Mouse (Mus musculus) cerebellum, adult 11 months (tissue): ENCODE results near the gene Tomm20.
A peak's percentile ranks its signal among the peaks of the same experiment; 100 is the strongest.
"Not testable (repeated sequence)": the region's sequence is repeated elsewhere in the genome, so short reads cannot be mapped to it uniquely, and the experiment has no call there.

ENCODE experiments used
- DNase-seq: peaks from one replicate; pipeline ENCODE4 v3.0.0; 2022

Tomm20 gene

DNA sequence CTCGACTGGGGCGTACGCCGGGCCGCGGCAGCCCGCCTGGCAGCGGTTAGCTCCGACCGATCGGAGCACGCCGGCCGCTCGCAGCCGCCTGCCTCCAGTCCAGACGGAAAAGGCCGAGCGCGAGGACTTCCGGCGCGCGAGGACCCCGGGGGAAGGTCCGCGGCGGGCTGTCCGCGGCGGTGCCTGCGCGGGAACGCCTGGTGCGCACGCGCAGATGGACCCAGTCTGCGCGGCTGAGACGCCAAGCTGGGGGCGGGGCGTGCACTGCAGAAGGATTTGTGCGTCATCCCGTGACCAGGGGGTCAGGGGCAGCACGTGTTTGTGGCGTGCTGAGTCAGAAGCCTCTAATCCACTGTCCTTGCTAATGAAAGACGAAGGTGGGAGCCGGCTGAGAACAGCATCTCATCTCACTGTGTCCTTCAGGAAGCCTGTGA is at the start of gene Tomm20:
Gene Tomm20 (minus strand): TSS at position 115 of the 434 bp plus-strand sequence.
- peak; percentile 96 for DNase-seq

DNA sequence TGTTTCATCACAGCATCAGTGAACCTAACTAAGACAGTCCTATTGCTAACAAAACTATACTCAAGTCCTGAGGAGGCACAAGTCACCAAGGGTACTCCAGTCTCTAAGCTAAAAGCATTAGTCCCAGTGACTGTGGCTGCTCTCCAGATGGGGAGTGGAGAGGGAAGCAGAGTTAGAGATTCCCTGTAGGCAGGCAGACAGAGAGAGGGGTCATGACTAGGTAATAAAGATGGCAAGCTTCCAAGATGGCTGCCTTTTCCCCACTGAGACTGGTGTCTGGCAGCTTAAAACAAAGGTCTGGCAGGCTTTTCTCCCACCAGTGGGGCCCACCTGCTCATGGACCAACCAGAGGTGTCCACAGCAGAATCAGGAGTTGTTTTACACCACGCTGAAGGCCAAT is 48.9 kb upstream of the Tomm20 start:
- no peak for DNase-seq

DNA sequence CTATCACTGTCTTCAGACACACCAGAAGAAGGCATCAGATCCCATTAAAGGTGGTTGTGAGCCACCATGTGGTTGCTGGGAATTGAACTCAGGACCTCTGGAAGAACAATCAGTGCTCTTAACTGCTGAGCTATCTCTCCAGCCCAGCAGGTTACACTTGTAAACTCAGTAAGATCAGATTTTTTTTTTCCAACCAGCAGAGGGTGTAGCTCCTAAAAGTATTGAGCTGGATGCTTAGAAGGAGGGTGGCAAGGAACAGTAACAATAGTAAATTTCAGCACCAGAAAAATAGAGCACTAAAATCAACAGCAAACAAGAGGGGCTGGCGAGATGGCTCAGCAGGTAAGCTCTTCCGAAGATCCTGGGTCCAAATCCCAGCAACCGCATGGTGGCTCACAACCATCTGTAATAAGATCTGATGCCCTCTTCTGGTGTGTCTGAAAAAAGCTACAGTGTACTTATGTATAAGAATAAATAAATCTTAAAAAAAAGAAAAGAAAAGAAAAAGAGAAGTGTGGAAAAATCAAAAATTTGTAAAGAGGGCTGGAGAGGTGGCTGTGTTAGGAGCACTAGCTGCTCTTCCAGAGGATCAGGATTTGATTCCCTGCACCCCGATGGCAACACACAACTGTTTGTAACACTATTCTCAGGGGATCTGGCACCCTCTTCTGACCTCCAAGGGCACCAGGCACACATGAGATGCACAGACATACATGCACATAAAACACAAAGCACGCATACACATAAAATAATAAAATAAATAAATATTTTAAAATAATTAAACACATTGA is 43.9 kb upstream of the Tomm20 start:
- no peak for DNase-seq

DNA sequence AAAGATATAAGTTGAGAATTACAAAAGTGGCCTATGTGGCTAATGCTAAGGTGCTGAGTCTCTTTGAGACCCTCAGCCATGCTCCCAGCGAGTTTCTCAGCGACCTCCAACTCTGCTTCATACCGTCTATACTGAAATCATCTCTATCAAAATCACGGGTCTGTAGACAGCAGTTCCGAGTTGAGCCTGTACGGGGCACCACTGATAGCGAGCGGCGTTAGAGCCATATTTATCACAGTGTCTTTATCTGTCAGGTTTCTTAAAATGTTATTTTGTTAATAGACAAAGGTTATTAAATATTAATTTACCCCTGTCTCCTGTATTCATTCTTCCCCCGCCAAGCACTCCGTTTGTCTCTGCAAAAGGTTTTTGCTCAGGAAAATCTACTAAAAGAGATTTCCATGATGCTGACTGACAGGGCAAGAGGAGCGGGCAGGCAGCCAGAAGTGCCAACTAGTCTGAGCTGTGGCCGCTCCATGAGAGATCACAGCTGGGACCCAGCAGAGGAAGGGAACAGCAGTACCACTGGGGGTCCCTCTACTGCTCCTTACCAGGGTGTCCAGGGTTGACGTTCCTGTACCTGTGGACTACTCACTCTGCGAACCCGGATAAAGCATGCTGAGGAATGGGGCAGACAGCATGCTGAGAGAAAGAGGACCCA is 42.8 kb upstream of the Tomm20 start:
- no peak for DNase-seq

DNA sequence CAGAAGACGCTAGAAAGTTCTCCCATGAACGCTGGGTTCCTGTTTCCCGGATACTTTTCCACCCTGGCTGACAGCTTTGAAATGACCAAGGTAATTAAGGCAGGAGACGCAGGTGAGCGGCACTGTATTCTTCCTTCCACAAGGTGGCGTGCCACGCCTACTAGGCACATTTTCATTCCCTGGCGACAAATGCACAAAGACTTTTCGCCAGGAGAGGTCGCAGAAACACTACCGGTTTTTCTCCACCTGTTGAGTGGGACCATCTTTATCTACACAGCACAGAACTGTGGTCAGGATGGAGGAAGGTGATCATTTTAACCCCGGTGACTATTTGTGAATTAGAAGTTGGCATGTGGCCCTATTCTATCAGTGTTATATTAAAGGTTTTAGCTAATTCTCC is 40.9 kb upstream of the Tomm20 start:
- DNase-seq = peak; percentile 80

DNA sequence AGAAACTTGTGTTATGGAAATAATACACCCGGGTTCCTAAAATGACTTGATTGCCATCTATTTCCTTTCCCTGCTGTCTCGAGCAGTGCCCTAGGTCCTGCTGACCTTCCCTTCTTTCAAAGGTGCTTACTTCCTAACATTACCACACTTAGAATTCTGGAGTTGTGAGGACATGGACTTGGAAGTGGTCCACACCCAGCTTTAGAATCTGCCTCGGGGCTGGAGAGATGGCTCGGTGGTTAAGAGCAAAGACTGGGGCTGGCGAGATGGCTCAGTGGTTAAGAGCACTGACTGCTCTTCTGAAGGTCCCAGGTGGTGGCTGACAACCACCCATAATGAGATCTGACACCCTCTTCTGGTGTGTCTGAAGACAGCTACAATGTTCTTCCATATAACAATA is 34.4 kb upstream of the Tomm20 start:
- no peak for DNase-seq

DNA sequence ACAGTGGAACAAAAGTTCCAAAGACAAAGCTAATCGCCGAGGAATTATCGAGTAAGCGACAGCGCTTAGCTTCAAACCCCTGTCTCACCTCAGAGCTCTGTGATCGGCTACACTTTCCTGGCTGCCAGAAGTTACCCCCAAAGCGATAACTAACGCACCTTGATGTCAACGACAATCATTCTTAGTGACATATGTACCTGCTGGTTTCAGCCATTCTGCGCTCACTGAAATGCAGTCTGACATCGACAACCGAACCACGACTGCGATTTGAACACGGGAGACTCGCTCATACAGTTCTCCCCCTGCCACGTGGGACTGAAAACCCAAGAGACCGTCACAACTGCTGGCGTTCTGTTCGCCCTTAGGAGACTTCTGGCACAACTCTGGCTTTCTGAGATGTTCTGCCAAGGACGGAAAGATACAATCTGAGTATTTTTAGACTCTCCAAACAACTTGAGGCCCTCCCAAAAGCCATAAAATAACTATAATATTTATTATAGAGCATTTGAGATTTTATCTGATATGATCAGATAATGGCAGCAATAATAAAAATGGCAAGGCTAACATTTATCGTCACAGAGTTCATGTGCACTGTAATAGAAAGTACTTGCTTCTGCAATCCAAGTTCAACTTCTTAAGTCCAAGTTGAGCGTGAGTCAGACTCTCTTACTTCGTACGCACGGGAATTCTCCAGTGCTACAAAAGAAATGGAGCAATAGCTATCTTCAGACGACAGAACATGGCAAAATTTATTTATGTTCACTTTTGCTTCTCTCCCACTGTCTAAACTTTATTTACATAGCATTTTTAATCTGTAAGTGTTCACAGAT is 33.7 kb upstream of the Tomm20 start:
- no peak for DNase-seq

DNA sequence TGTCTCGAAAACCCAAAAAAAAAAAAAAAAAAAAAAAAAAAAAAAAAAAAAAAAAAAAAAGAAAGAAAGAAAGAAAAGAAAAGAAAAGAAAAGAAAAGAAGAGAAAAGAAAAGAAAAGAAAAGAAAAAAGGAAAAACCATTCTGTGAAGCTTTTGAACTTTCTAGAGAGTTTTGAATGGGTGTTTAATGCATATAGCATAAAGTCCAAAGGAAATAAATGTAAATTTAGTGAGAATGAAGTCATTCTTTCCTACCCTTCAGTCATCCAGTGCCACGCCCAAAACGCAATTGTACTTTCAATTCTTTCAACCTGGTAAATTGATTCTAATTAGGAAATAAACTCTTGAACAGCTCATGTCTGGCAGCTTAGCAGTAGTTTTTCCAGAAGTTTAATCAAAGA is 32.9 kb upstream of the Tomm20 start:
- not testable (repeated sequence) for DNase-seq

DNA sequence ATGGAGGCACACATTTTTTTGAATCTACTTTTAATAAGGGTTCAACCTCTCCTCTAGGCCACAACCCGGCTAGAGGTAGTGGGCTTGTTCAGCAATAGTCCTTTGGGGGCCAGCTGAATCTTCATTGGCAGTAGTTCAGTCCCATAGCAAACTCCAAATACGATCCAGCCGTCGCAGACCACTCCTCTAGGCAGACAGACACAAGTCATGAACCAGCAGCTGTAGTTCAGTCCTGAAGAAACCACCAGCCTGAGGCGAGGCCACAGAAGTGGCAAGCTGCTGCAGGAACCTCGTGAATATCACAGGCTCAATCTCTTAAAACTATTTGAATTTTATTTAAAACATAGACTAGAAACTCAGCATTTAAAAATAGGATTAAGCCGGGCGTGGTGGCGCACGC is 32.4 kb upstream of the Tomm20 start:
- DNase-seq = no peak

DNA sequence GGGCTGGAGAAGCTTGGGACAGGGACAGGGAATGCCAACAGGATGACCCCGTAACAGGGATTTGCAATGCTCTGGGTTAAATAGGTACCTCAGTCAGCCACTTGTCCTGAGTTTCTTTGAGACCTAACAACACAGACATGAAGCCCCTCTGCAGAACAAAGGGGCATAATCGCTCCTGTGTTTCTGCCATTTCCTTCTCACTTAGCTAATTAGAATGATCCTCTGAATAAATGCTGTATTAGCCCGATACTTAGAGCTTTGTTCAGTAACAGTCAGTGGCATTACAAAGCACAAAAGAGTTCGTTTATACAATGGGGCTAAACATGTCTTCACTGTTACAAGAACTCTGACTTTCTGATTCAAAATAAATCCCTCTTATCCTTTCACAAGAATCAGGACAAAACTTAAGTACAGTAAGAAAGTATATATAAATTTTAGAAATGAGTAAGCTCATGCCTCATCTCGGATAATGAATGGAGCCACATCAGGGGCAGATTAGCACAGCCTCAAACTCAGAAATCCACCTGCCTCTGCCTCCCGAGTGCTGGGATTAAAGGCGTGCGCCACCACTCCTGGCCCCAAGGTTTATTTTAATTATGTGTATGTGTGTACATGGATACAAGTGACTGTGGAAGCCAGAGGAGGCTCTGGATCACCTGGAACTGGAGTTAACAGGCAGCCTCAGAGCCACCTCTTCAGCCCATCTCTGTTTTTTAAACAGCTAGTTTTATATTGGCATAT is 31.1 kb upstream of the Tomm20 start:
- no peak for DNase-seq

DNA sequence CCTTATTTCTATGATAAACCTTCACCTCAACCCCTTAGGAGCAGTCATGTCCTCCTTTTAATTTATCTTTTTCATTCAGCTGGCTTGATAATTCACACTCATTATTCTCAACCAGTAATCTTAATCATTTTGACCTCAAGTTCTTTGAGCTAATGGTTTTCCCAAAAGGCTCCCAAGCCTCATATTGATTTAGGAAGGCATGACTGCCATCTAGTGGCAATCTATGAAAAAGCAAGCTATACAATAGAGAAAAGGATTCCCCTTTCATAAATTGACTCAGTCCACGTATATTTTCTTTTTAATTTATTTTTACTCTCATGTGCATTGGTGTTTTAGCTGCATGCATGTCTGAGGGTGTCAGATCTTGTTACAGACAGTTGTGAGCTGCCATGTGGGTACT is 30.1 kb upstream of the Tomm20 start:
- no peak for DNase-seq

DNA sequence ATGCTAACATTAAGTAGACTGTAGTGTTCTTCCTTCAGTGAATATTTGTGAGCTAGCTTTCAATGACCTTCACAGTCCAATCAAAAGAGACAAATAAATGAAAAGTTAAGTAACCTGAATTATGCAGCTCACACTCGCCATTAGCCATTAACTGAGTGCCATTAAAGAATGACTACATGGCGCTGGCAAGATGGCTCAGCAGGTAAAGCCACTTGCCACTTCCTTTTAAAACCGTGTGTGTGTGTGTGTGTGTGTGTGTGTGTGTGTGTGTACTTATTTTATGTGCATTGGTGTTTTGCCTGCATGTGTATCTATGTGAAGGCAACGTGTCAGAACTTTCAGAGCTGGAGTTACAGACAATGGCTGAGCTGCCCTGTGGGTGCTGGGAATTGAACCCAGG is 28.9 kb upstream of the Tomm20 start:
- no peak for DNase-seq

DNA sequence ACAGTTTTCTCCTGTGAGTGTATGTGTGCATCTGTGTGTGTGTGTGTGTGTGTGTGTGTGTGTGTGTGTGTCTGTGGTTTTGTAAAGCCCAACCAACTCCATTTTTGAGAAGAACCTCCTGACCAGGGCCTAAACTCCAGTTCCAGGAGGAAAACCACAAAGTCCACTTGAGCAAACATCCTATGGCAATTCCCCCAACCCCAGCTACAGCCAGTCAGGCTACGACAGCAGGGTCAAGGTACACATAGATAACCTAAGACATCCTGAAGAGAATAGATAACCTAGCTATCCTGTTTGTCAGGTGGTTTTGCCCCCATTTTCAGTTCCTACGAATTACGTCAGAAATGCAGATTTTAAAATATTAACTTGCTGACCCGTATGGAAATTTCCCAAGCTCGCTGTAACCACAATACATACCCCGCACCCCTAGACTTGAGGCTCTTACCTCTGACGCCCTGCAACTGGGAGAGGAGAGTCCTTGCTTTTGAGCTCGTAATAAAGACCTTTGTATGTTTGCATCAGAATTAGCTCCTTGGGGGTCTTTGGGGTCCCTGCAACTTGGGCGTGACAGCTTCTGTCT is 28.1 kb upstream of the Tomm20 start:
- no peak for DNase-seq

DNA sequence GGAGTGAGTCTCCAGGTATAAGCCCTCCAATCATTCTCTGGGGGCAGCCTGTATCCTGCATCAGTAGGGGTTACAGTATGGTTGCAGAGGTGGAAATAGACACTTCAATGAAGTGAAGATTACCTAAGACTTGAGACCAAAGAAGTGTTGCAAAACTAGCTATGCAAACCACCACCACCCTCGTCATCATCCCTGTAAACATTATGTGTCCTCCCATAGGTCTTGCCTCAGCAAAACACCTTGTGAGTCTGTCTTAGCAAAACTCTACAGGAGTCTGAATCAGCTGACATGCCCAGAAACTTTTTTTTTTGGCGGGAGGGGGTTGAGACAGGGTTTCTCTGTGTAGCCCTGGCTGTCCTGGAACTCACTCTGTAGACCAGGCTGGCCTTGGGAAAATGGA is 27.0 kb upstream of the Tomm20 start:
- no peak for DNase-seq

DNA sequence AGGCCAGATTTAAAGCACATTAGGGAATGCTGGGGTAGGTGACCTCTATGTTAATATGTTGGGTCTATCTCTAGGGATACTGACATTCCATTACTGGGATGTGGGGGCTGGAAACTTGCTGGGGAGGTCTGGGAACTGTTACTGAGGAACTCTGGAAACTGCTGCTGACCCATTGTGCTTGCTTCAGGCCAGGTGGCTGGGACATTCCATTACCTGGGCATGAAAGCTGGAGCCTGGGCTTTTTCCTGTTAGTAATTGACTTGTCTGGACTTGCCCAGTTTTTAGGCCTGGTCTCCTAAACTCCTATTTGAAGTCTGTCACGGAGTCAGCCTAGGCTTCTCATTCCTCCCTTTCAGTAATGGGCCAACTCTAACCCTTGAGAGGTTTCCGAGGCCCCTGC is 26.5 kb upstream of the Tomm20 start:
- DNase-seq = no peak

DNA sequence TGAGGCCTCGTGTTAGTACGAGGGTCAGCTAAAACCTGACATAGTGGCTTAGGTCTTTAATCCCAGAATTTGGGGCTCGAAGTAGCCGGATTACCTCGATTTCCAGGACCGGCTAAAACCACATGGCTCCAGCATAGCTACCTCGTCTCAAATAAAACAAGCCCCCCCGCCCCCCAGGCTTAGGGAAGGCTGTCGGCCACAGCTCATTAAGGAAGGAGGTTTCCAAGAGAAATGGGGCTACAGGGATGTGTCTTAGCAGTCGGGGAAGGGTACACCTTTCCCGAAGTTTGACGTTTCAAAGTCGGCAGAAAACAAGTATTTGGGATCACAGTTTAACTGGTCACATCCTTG is 25.6 kb upstream of the Tomm20 start:
- no peak for DNase-seq

DNA sequence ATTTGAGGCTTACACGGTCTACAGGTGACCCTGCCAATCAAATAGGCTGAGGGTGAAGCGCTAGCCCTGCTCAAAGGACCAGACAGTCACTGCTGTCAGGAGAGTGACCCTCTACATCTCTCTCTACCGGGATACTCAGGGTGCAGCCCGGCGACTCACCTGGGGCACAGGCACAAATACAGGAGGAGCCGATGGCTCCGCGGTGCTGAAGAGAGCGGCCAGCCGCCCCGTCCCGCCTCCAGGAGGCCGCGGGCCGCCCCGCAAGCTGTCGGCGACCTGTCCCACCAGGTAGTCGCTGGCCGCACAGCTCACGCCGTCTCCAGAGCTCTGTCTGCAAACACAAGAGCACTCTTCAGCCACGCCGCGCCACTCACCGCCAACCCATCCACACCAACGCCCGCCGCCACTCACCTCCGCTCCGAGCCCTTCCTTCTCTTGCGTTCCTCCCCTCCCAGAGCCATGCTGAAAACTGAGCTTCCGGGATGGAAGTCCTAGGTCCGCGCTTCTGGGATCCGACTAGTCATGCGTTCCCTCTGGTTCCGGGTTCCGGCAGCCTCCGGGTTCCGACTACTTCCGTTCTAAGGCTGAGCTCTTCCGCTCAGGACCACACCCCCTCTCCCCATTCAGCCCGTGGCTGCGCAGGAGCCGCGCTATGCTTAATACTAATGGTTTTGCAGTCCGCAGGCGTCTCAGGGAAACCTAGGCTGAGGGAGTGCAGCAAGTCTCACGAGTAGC is 25.1 kb upstream of the Tomm20 start, which contains the start of gene Rbm34:
Gene Rbm34 (minus strand): TSS at position 493 of the 735 bp plus-strand sequence.
- peak; percentile 92 for DNase-seq

DNA sequence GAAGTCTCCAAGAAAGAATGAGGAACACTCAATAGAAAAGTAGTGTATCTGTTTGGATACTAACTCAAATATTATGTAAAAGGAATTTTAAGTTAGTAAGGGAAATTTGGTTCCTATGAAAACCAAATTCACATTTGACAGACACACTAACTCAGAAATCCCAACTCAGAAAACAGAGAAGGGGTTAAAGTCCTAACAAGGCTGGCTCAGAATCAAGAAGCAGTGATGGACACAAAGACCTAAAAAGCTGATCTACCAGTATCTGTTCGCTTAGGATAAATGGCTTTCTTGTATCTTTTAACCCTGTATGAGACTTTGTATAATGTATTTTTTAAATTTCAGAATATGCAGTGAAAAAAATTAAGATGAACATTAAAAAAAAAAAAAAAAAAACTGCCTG is 23.9 kb upstream of the Tomm20 start:
- DNase-seq = no peak

DNA sequence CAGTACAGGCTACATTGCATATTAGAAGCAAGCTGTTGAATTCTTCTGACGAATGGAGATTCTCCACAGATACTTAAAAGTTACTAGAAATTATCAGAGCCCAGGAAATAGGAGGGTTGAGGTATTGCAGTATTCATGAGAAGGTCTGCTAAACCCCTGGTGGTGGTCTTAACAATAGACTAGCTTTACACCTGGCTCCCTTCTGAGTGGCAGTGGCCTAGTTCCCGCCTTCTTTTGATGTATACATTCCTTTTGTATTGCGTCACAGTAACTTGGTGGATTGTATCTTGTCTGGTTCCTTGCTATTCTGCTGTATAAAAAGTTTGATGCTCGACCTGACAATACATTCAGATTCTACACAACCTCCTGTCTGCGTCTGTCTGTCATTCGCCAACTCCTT is 22.5 kb upstream of the Tomm20 start:
- DNase-seq = no peak

DNA sequence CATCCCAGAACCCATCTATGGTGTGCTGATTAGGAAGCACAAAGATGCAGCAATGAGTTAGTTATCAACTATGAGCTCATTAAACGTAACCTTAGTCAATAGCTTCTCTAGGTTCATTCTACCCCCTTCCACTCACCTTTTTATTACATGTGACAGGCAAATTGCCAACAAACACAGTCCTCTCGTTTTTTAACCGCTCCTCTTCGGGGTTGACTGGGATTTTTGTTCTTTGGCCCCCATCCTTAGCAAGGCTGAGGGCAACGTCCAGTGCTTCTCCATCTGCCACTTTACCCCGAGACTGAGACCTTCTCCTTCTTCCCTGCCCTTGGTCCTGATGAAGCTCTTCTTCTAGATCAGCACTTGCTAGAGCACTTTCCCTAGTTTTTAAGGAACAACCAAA is 19.6 kb upstream of the Tomm20 start:
- no peak for DNase-seq

DNA sequence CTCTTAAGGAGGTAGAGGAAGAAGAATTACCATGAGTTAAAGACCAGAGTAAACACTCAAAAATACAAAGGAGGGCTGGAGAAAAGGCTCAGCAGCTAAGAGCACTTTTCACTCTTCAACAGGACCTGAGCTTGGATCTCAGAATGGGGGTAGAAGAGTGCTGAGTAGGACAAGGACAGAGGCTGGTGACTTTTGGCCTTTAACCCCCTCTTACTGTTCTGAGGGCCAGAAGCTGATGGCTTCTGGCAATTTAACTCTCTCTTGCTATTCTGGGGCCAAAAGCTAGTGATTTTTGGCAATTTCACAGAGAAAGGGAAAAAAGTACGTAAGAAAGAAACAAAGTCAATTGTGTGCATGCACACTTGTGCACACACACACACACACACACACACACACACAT is 17.2 kb upstream of the Tomm20 start:
- no peak for DNase-seq

DNA sequence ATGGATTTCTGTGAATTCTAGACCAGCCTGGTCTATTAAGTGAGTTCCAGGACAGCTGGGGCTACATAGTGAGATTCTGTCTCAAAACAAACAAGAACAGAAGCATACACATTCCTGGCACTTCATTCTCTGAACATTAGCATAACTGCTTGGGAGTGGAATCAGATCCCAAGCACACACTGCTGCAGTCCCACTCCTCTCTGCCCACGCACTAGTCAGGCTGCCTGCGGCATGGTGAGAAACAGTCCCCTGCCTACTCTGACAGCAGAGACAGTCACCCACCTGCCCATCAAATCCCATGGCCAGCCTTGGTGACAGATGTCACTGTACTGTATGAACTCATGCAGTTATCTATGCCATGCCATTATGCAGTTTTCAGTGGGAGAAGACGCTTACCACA is 15.9 kb upstream of the Tomm20 start:
- DNase-seq = no peak
